Mouse (Mus musculus) CH12.LX (cell line): ENCODE data around the gene Cdh23. TPM values are rescaled to one million over a fixed set of nuclear protein-coding genes. Genes with fewer than 3 reads are reported as not detected.
A peak's percentile ranks its signal among the peaks of the same experiment; 100 is the strongest.

Source experiments
- DNase-seq: peaks from one replicate; pipeline ENCODE4 v3.0.0-alpha.2; 2013; ENCODE audit errors: extremely low read depth
- H3K27ac ChIP-seq: 2 replicates; pipeline ENCODE4 v1.5.1; 2012; ENCODE audit warnings: low read depth, mild to moderate bottlenecking, control low read depth, moderate library complexity; ENCODE audit not compliant: insufficient read depth
- H3K27me3 ChIP-seq: replicated peaks from 2 replicates; pipeline ENCODE3; 2012; ENCODE audit warnings: inconsistent platforms
- H3K36me3 ChIP-seq, 2 experiments: replicated peaks in 1 of 2; 2 replicates each; pipeline versions ENCODE3 to v1.6.1; 2012; ENCODE audit warnings: inconsistent platforms in 1 of 2, low read length in 1 of 2, mild to moderate bottlenecking in 1 of 2, mixed read lengths in 1 of 2, moderate library complexity in 1 of 2; ENCODE audit not compliant: control insufficient read depth in 1 of 2, insufficient read depth in 1 of 2
- H3K4me1 ChIP-seq, 2 experiments: 2 replicates each; pipeline ENCODE4 v1.6.1; 2012; ENCODE audit warnings: inconsistent platforms in 1 of 2, moderate library complexity in 1 of 2; ENCODE audit not compliant: insufficient read depth in 2 of 2, control insufficient read depth in 1 of 2
- H3K4me2 ChIP-seq: 2 replicates; pipeline ENCODE4 v1.6.1; 2012; ENCODE audit warnings: low read depth, mild to moderate bottlenecking, control low read depth; ENCODE audit not compliant: poor library complexity, insufficient read depth, severe bottlenecking
- H3K4me3 ChIP-seq, 3 experiments: fragments of 150-350 bp in 1 of 3; sonication (generic) in 1 of 3; replicated peaks in 1 of 3; 2 replicates each; pipeline versions ENCODE3 to v1.5.1; 2011 to 2012; ENCODE audit warnings: low read depth in 2 of 3, low read length in 2 of 3, mild to moderate bottlenecking in 2 of 3, moderate library complexity in 2 of 3, control low read depth in 1 of 3, improper control_type of control experiment in 1 of 3, inconsistent platforms in 1 of 3, mixed read lengths in 1 of 3; ENCODE audit not compliant: poor library complexity in 1 of 3
- H3K79me2 ChIP-seq: replicated peaks from 2 replicates; pipeline ENCODE4 v1.6.1; 2012; ENCODE audit warnings: mild to moderate bottlenecking, moderate library complexity; ENCODE audit not compliant: control insufficient read depth, poor library complexity, insufficient read depth, severe bottlenecking; ENCODE audit errors: extremely low read depth
- H3K9ac ChIP-seq: 2 replicates; pipeline ENCODE4 v1.6.1; 2012; ENCODE audit warnings: low read depth, mild to moderate bottlenecking, control low read depth, moderate library complexity; ENCODE audit not compliant: insufficient read depth
- H3K9me3 ChIP-seq: replicated peaks from 2 replicates; pipeline ENCODE3; 2012; ENCODE audit warnings: low read length, inconsistent platforms, mixed read lengths
- CHD1 ChIP-seq: IDR thresholded peaks from 2 replicates; pipeline ENCODE4 v1.6.1; 2012; ENCODE audit warnings: low read depth, low read length, improper control_type of control experiment, inconsistent platforms
- CTCF ChIP-seq, 2 experiments: IDR thresholded peaks in 1 of 2; conservative IDR thresholded peaks in 1 of 2; 2 replicates each; pipeline ENCODE4 v1.5.1; 2011 to 2012; ENCODE audit warnings: low read depth in 2 of 2, low read length in 2 of 2, improper control_type of control experiment in 1 of 2, inconsistent platforms in 1 of 2, mild to moderate bottlenecking in 1 of 2, moderate library complexity in 1 of 2
- ELF1 ChIP-seq: IDR thresholded peaks from 2 replicates; pipeline ENCODE4 v1.6.1; 2014; ENCODE audit warnings: low read depth, mild to moderate bottlenecking, inconsistent platforms, low read length, improper control_type of control experiment
- EP300 ChIP-seq: IDR thresholded peaks from 2 replicates; pipeline ENCODE4 v1.6.1; 2011; ENCODE audit warnings: low read length, improper control_type of control experiment
- ETS1 ChIP-seq: conservative IDR thresholded peaks from 2 replicates; pipeline ENCODE4 v1.6.1; 2012; ENCODE audit warnings: low read depth, mild to moderate bottlenecking, inconsistent platforms, low read length, improper control_type of control experiment, moderate library complexity
- GABPA ChIP-seq: IDR thresholded peaks from 2 replicates; pipeline ENCODE4 v1.6.1; 2012; ENCODE audit warnings: low read depth, low read length, improper control_type of control experiment, inconsistent platforms; ENCODE audit not compliant: insufficient replicate concordance
- HCFC1 ChIP-seq: IDR thresholded peaks from 2 replicates; pipeline ENCODE4 v1.6.1; 2012; ENCODE audit warnings: low read depth, mild to moderate bottlenecking, inconsistent platforms, low read length, improper control_type of control experiment
- JUN ChIP-seq: IDR thresholded peaks from 2 replicates; pipeline ENCODE4 v1.6.1; 2011; ENCODE audit warnings: low read depth, mild to moderate bottlenecking, low read length, improper control_type of control experiment, moderate library complexity; ENCODE audit not compliant: insufficient read depth
- JUND ChIP-seq: conservative IDR thresholded peaks from 2 replicates; pipeline ENCODE4 v1.6.1; 2011; ENCODE audit warnings: low read depth, low read length, improper control_type of control experiment
- KAT2A ChIP-seq: IDR thresholded peaks from 2 replicates; pipeline ENCODE4 v1.6.1; 2012; ENCODE audit warnings: low read length, improper control_type of control experiment, inconsistent platforms; ENCODE audit not compliant: insufficient replicate concordance
- MAFK ChIP-seq: IDR thresholded peaks from 2 replicates; pipeline ENCODE4 v1.6.1; 2011; ENCODE audit warnings: low read length, improper control_type of control experiment; ENCODE audit not compliant: insufficient replicate concordance
- MAX ChIP-seq: IDR thresholded peaks from 2 replicates; pipeline ENCODE4 v1.6.1; 2011; ENCODE audit warnings: low read length, improper control_type of control experiment
- MAZ ChIP-seq: IDR thresholded peaks from 2 replicates; pipeline ENCODE4 v1.6.1; 2012; ENCODE audit warnings: low read depth, mild to moderate bottlenecking, inconsistent platforms, low read length, improper control_type of control experiment, moderate library complexity
- MEF2A ChIP-seq: IDR thresholded peaks from 2 replicates; pipeline ENCODE4 v1.6.1; 2014; ENCODE audit warnings: low read depth, mild to moderate bottlenecking, inconsistent platforms, low read length, improper control_type of control experiment, borderline replicate concordance
- MXI1 ChIP-seq: IDR thresholded peaks from 2 replicates; pipeline ENCODE4 v1.6.1; 2011; ENCODE audit warnings: mild to moderate bottlenecking, low read depth, low read length, improper control_type of control experiment
- MYC ChIP-seq: IDR thresholded peaks from 2 replicates; pipeline ENCODE4 v1.6.1; 2011; ENCODE audit warnings: low read depth, mild to moderate bottlenecking, improper control_type of control experiment, low read length
- NELFE ChIP-seq: IDR thresholded peaks from 2 replicates; pipeline ENCODE4 v1.6.1; 2011; ENCODE audit warnings: low read depth, low read length, improper control_type of control experiment
- PAX5 ChIP-seq: IDR thresholded peaks from 2 replicates; pipeline ENCODE4 v1.6.1; 2012; ENCODE audit warnings: low read length, inconsistent platforms, mixed read lengths
- POLR2A ChIP-seq: IDR thresholded peaks from 2 replicates; pipeline ENCODE4 v1.6.1; 2011; ENCODE audit warnings: low read depth, mild to moderate bottlenecking, improper control_type of control experiment, low read length
- POLR2AphosphoS2 ChIP-seq: IDR thresholded peaks from 2 replicates; pipeline ENCODE4 v1.6.1; 2011; ENCODE audit warnings: low read depth, low read length, improper control_type of control experiment
- RAD21 ChIP-seq: IDR thresholded peaks from 2 replicates; pipeline ENCODE4 v1.6.1; 2011; ENCODE audit warnings: low read depth, mild to moderate bottlenecking, low read length, improper control_type of control experiment, moderate library complexity
- RCOR1 ChIP-seq: conservative IDR thresholded peaks from 2 replicates; pipeline ENCODE4 v1.6.1; 2012; ENCODE audit warnings: low read depth, mild to moderate bottlenecking, inconsistent platforms, low read length, improper control_type of control experiment
- SIN3A ChIP-seq: IDR thresholded peaks from 2 replicates; pipeline ENCODE4 v1.6.1; 2012; ENCODE audit warnings: low read length, improper control_type of control experiment, inconsistent platforms
- SMC3 ChIP-seq: IDR thresholded peaks from 2 replicates; pipeline ENCODE4 v1.6.1; 2011; ENCODE audit warnings: low read depth, low read length, improper control_type of control experiment
- TBP ChIP-seq: conservative IDR thresholded peaks from 2 replicates; pipeline ENCODE4 v1.6.1; 2011; ENCODE audit warnings: low read depth, low read length, improper control_type of control experiment
- TCF12 ChIP-seq: IDR thresholded peaks from 2 replicates; pipeline ENCODE4 v1.6.1; 2014; ENCODE audit warnings: low read depth, mild to moderate bottlenecking, inconsistent platforms, low read length, improper control_type of control experiment
- UBTF ChIP-seq: IDR thresholded peaks from 2 replicates; pipeline ENCODE4 v1.6.1; 2012; ENCODE audit warnings: low read depth, mild to moderate bottlenecking, inconsistent platforms, low read length, improper control_type of control experiment, moderate library complexity
- USF2 ChIP-seq: conservative IDR thresholded peaks from 2 replicates; pipeline ENCODE4 v1.6.1; 2011; ENCODE audit warnings: low read depth, low read length, improper control_type of control experiment
- ZC3H11A ChIP-seq: IDR thresholded peaks from 2 replicates; pipeline ENCODE4 v1.6.1; 2012; ENCODE audit warnings: low read depth, mild to moderate bottlenecking, inconsistent platforms, low read length, improper control_type of control experiment
- ZKSCAN1 ChIP-seq: IDR thresholded peaks from 2 replicates; pipeline ENCODE4 v1.6.1; 2012; ENCODE audit warnings: low read depth, inconsistent platforms, low read length, improper control_type of control experiment, borderline replicate concordance
- ZMIZ1 ChIP-seq: IDR thresholded peaks from 2 replicates; pipeline ENCODE4 v1.6.1; 2012; ENCODE audit warnings: low read depth, mild to moderate bottlenecking, inconsistent platforms, low read length, improper control_type of control experiment
- ZNF384 ChIP-seq: IDR thresholded peaks from 2 replicates; pipeline ENCODE4 v1.6.1; 2012; ENCODE audit warnings: low read depth, low read length, improper control_type of control experiment, inconsistent platforms
- dilution Hi-C: fragments of 300-500 bp; cut with MboI; formaldehyde crosslinking; loops from 2 replicates; pipeline ENCODE4 v1.14.3; 2020; ENCODE audit warnings: low sequenced_read_pairs; ENCODE audit not compliant: extremely low pct_unique_long_range_greater_than_20kb, extremely low pct_ligation_motif_present
- in situ Hi-C: fragments of 300-500 bp; cut with MboI; formaldehyde crosslinking; loops from 3 replicates; pipeline ENCODE4 v1.14.3; 2019; ENCODE audit warnings: low sequenced_read_pairs, low pct_ligation_motif_present, low pct_unique_long_range_greater_than_20kb, mixed read lengths
- polyA plus RNA-seq: library from polyadenylated mRNA; unstranded; fragments of >175 nt; gene quantifications from 2 replicates; pipeline ENCODE4 v1.2.1, GENCODE M21; 2012; ENCODE audit warnings: low read depth; ENCODE audit not compliant: insufficient read length
- total RNA-seq, 2 experiments: library from RNA; depleted of rRNA; stranded (reverse); fragments of 300-350 nt in 1 of 2; fragments of >200 nt in 1 of 2; gene quantifications; 2 replicates each; pipeline ENCODE4 v1.2.3; 2012 to 2014

Gene Cdh23
- total and polyA plus RNA-seq, 3 experiments: 0.20 to 0.73 (median 0.30) TPM

DNA sequence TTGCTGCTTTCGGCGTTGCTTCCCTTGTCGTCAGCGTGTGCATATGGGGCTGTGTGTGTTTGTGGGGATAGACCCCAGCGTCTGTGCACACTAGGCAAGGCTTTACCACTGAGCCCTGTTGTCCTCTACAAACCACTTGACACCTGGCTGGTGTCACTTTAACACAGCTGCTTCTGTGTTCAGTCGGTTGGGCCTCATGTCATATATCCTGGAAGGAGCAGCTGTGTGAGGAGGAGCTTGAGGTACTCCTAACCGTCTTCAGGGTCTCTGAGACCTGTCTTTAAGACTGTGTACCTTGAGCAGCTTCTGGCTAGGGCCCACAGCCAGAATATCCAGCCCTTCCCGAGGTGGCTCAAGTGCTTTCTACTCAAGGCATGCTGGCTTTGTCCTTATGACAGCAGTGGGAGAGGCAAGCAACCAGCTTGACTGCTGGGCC, 411.6 kb downstream of the Cdh23 start:
- peak; percentile 79 for DNase-seq
- dilution Hi-C loops: no loop called here
- H3K9ac ChIP-seq: peak overlapping the region; percentile 34
- H3K4me1 ChIP-seq: peaks cover 41 to 96% of the 10 kb centered on the region in 2 experiments
- no peaks in the 10 kb centered on the region for H3K9me3 ChIP-seq
- no peaks in the 10 kb centered on the region for H3K27me3 ChIP-seq
- TF ChIP-seq ZMIZ1: peak; percentile 24; the same call in 1 of the 2 replicates
- TF ChIP-seq HCFC1: no peak; the same call in 1 of the 2 replicates
- TF ChIP-seq UBTF: 0 out of 2 replicates have a peak, but pooled peaks have one; percentile 14
- TF ChIP-seq SMC3: no peak
- TF ChIP-seq EP300: no peak; the same call in 1 of the 2 replicates
- no peak for TF ChIP-seq CTCF (conservative IDR thresholded peaks at IDR 0.05 in 1 of 2, IDR thresholded peaks at IDR 0.05 in 1 of 2; ENCODE audit: low read depth in 2 of 2, low read length in 2 of 2)
- TF ChIP-seq ZNF384: no peak
- no peak for TF ChIP-seq USF2
- TF ChIP-seq TBP: peak; percentile 13; the same call in 1 of the 2 replicates
- no peak for TF ChIP-seq RAD21
- TF ChIP-seq POLR2AphosphoS2: no peak
- 0 out of 2 replicates have a peak, but pooled peaks have one; percentile 42 for TF ChIP-seq NELFE
- peak; percentile 60; the same call in 1 of the 2 replicates for TF ChIP-seq POLR2A
- TF ChIP-seq JUND: no peak
- no peak for TF ChIP-seq PAX5
- TF ChIP-seq MYC: 0 out of 2 replicates have a peak, but pooled peaks have one; percentile 27
- TF ChIP-seq TCF12: peak; percentile 90
- TF ChIP-seq MAZ: no peak
- peak; percentile 86 for TF ChIP-seq MXI1
- TF ChIP-seq ZKSCAN1: no peak
- no peak for TF ChIP-seq MEF2A
- TF ChIP-seq SIN3A: peak; percentile 95; the same call in 1 of the 2 replicates
- no peak for TF ChIP-seq CHD1
- no peak for TF ChIP-seq ZC3H11A
- TF ChIP-seq MAFK: no peak
- peak; percentile 65 for TF ChIP-seq ETS1
- TF ChIP-seq MAX: peak; percentile 81
- TF ChIP-seq GABPA: no peak
- TF ChIP-seq ELF1: no peak
- no peak for TF ChIP-seq JUN
- TF ChIP-seq KAT2A: no peak
- TF ChIP-seq RCOR1: no peak
- H3K27ac ChIP-seq: peak overlapping the region; percentile 98
- peaks cover 100% of the 10 kb centered on the region for H3K79me2 ChIP-seq
- peak overlapping the region; percentile 29 to 55 (median 48) for H3K4me3 ChIP-seq
- peak overlapping the region; percentile 74 for H3K4me2 ChIP-seq
- in situ Hi-C loops: loop anchor here (5.0 kb wide), 1 partner anchor 32 kb away; no protein-coding TSS in a partner anchor
- H3K36me3 ChIP-seq: peaks cover 4 to 28% of the 10 kb centered on the region in 2 experiments
